Mouse (Mus musculus): ENCODE measurements around the gene Taar9.
A peak's percentile ranks its signal among the peaks of the same experiment; 100 is the strongest.
"Not testable (repeated sequence)": the region's sequence is repeated elsewhere in the genome, so short reads cannot be mapped to it uniquely, and the experiment has no call there.

Gene Taar9

DNA sequence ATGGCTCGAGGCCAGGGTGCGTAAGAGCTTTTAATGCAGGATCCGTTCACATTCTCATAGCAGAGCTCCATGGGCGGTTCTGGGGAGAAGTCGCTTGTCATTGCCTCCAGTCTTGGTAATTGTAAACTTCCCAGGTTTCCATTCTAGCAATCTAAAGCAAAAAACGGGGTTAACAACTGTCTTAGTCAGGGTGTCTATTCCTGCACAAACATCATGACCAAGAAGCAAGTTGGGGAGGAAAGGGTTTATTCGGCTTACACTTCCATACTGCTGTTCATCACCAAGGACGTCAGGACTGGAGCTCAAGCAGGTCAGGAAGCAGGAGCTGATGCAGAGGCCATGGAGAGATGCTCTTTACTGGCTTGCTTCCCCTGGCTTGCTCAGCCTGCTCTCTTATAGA is at the start of gene Taar9:
Taar9 (minus strand) TSS at position 101 of the 400 bp plus-strand sequence.
- ATAC-seq (ENCODE audit: insufficient number of reproducible peaks, low FRiP score, low TSS enrichment): not testable (repeated sequence)

GRCm38 (mm10) chr10:24158470-24159254 is 49.3 kb upstream of the Taar9 start:
- ATAC-seq (ENCODE audit: insufficient number of reproducible peaks, low FRiP score, low TSS enrichment): no peak

DNA sequence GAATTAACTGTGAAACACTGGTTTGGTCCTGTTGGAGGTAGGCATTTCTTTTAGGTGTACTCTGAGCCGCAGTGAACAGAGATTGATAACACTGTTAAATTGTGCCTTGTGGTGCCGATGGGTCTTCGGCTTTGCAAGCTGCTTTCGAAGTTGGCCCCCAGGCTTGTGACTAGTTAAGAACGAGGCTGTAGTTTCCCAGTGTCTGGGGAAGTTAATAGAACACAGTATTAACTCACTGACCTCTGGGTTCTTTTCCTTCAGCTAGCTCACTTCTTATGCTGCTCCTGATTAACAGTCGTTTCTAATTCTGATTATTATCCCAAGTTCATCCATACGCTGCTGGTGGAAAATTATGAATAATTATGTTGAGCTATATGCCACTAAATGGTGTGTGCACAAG is 40.8 kb upstream of the Taar9 start:
- ATAC-seq (ENCODE audit: insufficient number of reproducible peaks, low FRiP score, low TSS enrichment): no peak

- peak; percentile 96 for ATAC-seq (ENCODE audit: insufficient number of reproducible peaks, low FRiP score, low TSS enrichment)
Observed at GRCm38 (mm10) chr10:24149135-24149781, 39.9 kb upstream of the Taar9 start, which contains the start of gene Stx7. TSS of gene Stx7 (plus strand) at chr10:24149302.

- ATAC-seq (ENCODE audit: insufficient number of reproducible peaks, low FRiP score, low TSS enrichment): no peak
Observed at GRCm38 (mm10) chr10:24142735-24143134, 33.4 kb upstream of the Taar9 start.

DNA sequence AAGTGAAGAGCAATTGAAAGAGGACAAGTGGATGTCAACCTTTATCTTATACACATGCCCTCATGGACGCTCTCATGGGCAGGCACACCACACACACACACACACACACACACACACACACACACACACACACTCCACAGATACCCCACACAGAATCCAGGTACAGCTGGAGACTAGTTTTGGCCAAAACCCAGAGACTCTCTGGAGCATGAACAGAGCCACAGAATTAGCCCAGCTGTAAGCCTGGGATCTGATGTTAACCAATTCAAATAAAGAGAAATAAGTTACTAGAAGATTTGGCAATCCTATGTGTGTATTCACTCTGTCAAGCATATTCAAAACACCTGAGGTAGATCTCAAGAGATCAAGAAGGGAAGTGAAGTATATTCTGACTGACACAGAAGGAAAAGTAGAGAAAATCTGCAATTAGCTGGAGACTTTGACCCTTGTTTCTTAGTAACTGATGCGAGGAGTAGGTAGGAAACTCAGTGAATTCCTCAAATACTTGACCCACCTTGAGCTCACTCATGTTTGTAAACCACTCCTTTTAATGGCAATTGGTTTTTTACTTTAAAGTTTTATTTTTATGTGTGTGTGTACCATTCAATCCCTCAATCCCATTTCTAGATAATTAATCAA is 29.4 kb upstream of the Taar9 start:
- ATAC-seq (ENCODE audit: insufficient number of reproducible peaks, low FRiP score, low TSS enrichment): no peak

DNA sequence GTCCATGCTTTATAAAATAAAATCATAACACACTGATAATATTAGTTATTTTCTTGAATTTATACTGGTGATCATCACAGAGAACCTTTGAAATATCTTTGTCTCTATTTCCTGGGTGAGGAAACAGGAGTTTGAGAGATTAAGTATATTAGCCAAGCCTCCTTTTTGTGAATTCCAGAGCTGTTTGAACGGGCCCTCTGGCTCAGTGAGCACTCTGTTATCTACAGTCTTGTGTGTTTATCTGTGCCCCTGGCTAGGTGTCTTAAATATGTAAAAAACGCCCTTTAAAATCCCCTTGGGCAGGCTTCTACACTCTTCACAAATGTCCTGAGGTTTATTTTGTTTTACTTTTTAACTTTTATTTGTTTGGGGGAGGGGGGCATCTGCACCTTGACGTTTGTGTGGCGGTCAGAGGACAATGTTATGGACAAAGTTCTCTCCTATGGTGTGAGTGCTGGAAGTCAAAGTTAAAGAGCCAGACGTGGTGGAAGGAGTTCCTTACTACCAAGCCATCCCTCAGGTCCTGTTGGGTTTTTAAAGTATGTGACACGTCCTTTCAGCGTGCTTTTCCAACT is 24.8 kb upstream of the Taar9 start:
- no peak for ATAC-seq (ENCODE audit: insufficient number of reproducible peaks, low FRiP score, low TSS enrichment)

DNA sequence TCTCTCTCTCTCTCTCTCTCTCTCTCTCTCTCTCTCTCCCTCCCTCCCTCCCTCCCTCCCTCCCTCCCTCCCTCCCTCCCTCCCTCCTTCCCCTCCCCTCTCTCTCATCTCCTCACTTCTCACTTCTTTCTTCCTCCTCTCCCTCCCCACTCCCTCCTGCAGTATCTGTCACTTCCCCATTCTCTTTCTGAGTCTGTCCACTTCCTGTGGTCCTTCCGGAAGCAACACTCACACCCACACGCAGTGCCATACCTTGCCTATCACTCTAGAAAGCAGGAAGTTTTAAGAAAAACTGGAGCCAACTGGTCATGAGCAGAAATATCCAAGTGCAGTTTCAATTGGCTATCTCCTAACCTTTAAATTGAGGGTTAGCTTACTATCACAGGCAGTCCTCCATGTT is 23.8 kb upstream of the Taar9 start:
- ATAC-seq (ENCODE audit: insufficient number of reproducible peaks, low FRiP score, low TSS enrichment): no peak

- no peak for ATAC-seq (ENCODE audit: insufficient number of reproducible peaks, low FRiP score, low TSS enrichment)
Observed at GRCm38 (mm10) chr10:24132273-24132672, 22.9 kb upstream of the Taar9 start.

DNA sequence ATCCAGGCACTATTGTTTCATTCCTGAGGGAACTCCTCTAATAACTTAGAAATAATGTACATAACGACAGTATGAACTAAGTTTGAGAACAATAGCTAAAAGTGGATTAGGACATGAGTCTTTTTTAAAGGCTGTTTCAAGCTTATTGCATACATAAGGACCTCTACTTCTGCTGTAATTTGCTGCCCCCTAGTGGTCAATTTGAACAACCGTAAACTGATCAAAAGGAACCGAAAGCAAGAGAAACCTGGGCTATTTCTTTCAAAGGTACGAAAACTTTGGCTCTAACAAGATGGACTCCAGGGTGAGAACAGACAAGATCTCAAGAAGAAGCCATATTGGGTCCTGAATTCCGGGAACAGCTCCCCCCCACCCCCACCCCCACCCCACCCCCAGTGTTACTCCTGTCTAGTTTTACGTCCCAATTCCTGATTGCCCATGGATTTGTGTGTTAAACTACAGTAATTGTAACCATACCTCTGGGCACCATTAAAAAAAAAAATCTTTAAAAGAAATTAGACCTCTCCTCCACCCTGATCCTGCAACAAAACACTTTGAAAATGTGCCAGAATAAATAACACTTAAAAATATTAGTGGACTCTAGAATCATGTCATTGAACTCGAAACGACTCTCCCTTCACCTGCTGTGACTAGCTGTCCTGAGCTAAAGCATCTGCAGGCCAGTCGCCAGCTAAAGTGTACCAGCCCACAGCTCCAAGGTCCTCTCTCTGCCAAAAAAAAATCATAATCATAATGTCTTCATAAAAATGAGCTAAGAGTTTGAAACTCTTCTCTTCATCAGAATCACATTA is 22.3 kb upstream of the Taar9 start:
- peak; percentile 76; the same call in 1 of the 2 replicates for ATAC-seq (ENCODE audit: insufficient number of reproducible peaks, low FRiP score, low TSS enrichment)

DNA sequence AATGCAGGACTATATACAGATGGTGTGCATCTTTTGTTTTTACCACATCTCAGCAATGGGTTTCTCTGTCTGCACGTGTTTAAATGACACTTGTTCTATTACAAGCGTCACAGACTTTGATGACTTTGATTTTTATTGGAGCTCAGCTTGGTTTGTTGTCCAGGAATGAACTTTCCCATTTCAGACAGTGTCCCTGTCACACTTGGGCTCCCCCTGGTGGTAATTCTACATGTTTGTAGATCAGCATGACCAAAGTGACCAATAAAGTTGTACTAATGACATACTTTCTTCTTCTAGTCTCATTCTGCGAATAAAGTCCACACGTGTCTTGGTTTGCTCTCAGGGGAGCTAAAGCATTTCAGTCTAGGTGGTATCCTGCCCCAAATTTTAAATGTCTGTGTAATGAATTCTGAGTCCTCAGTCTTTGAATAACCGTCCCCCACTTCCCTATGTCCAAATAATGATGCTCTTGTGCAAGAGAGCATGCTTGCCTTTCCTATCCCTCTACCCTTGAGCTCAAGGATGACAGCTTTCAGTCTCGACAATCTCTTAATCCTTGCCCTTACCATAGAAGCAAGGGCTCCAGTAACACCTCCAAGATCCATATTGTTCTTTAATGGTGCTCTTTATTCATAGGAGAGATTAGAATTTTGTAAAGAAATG is 1.9 kb upstream of the Taar9 start:
- ATAC-seq (ENCODE audit: insufficient number of reproducible peaks, low FRiP score, low TSS enrichment): peak; percentile 49; the same call in 1 of the 2 replicates

- ATAC-seq (ENCODE audit: insufficient number of reproducible peaks, low FRiP score, low TSS enrichment): no peak
Observed at GRCm38 (mm10) chr10:24108236-24108635, 1.1 kb downstream of the Taar9 start.

DNA sequence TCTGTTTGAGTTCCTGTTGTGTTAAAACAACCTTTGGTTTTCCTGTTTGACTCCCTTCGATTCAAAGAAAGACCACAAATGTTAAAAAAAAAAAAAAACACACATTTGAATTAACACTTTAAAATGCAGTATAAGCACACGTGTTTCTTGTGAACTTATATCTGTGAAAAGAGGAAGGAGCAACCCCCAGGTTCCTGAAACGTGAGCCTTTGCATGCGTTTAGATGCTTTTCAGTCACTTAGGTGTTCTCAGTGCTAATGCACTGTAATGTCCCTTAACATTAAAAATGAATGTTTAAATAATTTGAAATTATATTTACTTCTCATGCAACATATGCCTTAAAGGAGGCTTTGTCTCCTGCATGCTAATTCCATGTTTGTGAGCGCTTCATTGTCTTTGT is 1.6 kb downstream of the Taar9 start:
- ATAC-seq (ENCODE audit: insufficient number of reproducible peaks, low FRiP score, low TSS enrichment): no peak

- ATAC-seq (ENCODE audit: insufficient number of reproducible peaks, low FRiP score, low TSS enrichment): not testable (repeated sequence)
Observed at GRCm38 (mm10) chr10:24103299-24103698, 6.0 kb downstream of the Taar9 start.

GRCm38 (mm10) chr10:24101812-24102211 is 7.5 kb downstream of the Taar9 start, which contains the start of gene Taar8c:
TSS of gene Taar8c (minus strand) at chr10:24101912.
- not testable (repeated sequence) for ATAC-seq (ENCODE audit: insufficient number of reproducible peaks, low FRiP score, low TSS enrichment)

GRCm38 (mm10) chr10:24097010-24097409 is 12.3 kb downstream of the Taar9 start:
- not testable (repeated sequence) for ATAC-seq (ENCODE audit: insufficient number of reproducible peaks, low FRiP score, low TSS enrichment)

- ATAC-seq (ENCODE audit: insufficient number of reproducible peaks, low FRiP score, low TSS enrichment): no peak
Observed at GRCm38 (mm10) chr10:24092194-24092593, 17.1 kb downstream of the Taar9 start, which contains the start of gene Taar8b. TSS of gene Taar8b (minus strand) at chr10:24092294.

DNA sequence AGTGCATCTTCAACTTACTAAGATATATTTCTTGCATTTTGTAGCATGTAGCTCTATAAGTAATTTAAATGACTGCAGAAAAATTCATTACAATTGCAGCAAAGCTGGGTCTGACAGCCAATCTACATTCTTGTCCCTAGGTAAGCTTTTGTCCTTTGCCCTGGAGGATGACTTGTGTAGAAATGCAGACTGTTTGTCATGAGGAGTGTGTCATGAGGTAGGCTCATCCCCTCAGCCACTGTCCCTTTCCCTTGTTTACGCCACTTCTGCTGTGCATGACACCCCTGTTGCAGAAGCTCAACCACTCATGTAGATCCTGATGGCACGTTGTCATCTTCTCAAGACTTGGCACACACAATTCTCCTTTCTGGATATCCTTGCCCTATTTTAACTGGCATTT is 22.2 kb downstream of the Taar9 start:
- ATAC-seq (ENCODE audit: insufficient number of reproducible peaks, low FRiP score, low TSS enrichment): no peak

GRCm38 (mm10) chr10:24086555-24086954 is 22.8 kb downstream of the Taar9 start:
- ATAC-seq (ENCODE audit: insufficient number of reproducible peaks, low FRiP score, low TSS enrichment): no peak
